7 mouse cellular contexts compared by ENCODE assay signal in the genomic region with DNA sequence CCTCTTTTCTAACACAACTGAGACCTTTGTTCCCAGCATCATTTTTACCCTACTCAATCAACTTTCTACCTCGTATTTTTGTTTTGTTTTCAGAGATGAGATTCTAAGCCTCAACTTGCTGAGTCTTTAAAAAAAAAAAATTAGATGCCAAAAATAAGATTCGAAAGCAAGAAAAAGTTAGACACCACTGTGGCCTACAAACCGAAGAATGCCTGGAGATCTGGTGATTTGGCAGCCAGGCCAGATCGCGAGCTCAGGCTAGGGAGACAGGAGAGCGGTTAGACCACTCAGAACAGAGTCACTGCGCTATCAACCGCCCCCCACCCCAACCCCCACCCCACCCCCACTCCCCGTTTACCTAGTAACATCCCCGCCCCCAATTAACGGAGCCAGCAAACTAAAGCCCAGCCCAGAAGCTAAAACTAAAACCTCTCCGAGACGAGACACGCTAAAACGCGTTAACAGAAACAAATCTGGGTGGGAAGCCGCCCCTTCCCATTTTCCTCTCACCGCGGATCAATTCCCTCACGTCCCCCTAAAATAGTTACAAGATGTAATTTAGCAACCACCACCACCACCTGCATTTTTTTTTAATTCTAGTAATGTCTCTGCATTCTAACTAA. TPM values are rescaled to one million over a fixed set of nuclear protein-coding genes. Genes with fewer than 3 reads are reported as not detected.
DNase-seq lines count a peak whose midpoint lies in the region; ATAC-seq lines count a peak whose summit lies in the region.

No protein-coding gene starts in this region.

- 13% methylated on average over 20 of the region's 20 CpGs for WGBS in hindbrain, embryonic 12.5 days
- WGBS in midbrain, embryonic 11.5 days = 9% methylated on average over 20 of the region's 20 CpGs

- DNase-seq in cerebellum, postnatal 10 days = peak; percentile 13
- no peak for DNase-seq in midbrain, embryonic 11.5 days (ENCODE audit: low spot score, missing footprints)
- DNase-seq in right cerebral cortex, adult 18-20 months = no peak
- no peak for DNase-seq in layer of hippocampus, adult 9-10 months (ENCODE audit: low spot score)

- ATAC-seq in megakaryocyte, adult 5-6 weeks (ENCODE audit: poor library complexity, severe bottlenecking) = no peak
- ATAC-seq in hindbrain, embryonic 12.5 days (ENCODE audit: low FRiP score) = no peak
- ATAC-seq in midbrain, embryonic 11.5 days (ENCODE audit: low FRiP score) = no peak

- H3K27ac ChIP-seq in hindbrain, embryonic 12.5 days = no peak overlapping the region; the same call in 1 of the 2 replicates
- no peak overlapping the region for H3K27ac ChIP-seq in midbrain, embryonic 11.5 days (ENCODE audit: low read depth, low read length)

- H3K4me2 ChIP-seq in hindbrain, embryonic 12.5 days (replicated peaks) = peak overlapping the region; percentile 74
- H3K4me2 ChIP-seq in midbrain, embryonic 11.5 days = peak overlapping the region; percentile 73

- no peaks in the 10 kb centered on the region for H3K9me3 ChIP-seq in megakaryocyte, embryonic 14.5 days
- H3K9me3 ChIP-seq in hindbrain, embryonic 12.5 days (replicated peaks) = no peaks in the 10 kb centered on the region
- H3K9me3 ChIP-seq in midbrain, embryonic 11.5 days (ENCODE audit: control insufficient read depth, low read length) = no peaks in the 10 kb centered on the region

- peaks cover 19% of the 10 kb centered on the region for H3K36me3 ChIP-seq in megakaryocyte, embryonic 14.5 days (replicated peaks; ENCODE audit: low read length)
- peaks cover 11% of the 10 kb centered on the region for H3K36me3 ChIP-seq in hindbrain, embryonic 12.5 days
- no peaks in the 10 kb centered on the region for H3K36me3 ChIP-seq in midbrain, embryonic 11.5 days (ENCODE audit: control insufficient read depth, insufficient read depth, low read length)

- H3K9ac ChIP-seq in hindbrain, embryonic 12.5 days = peak overlapping the region; percentile 98
- peak overlapping the region; percentile 97 for H3K9ac ChIP-seq in midbrain, embryonic 11.5 days (ENCODE audit: low read length)

- H3K4me1 ChIP-seq in megakaryocyte, embryonic 14.5 days = peaks cover 30% of the 10 kb centered on the region; the same call in 1 of the 2 replicates
- peaks cover 16% of the 10 kb centered on the region for H3K4me1 ChIP-seq in hindbrain, embryonic 12.5 days
- H3K4me1 ChIP-seq in midbrain, embryonic 11.5 days (ENCODE audit: control insufficient read depth, insufficient read depth, low read length) = peaks cover 6% of the 10 kb centered on the region; the same call in 1 of the 2 replicates

- peak overlapping the region; percentile 98 for H3K4me3 ChIP-seq in megakaryocyte, embryonic 14.5 days (replicated peaks)
- peak overlapping the region; percentile 98 for H3K4me3 ChIP-seq in hindbrain, embryonic 12.5 days
- peak overlapping the region; percentile 97 for H3K4me3 ChIP-seq in midbrain, embryonic 11.5 days (ENCODE audit: low read depth, low read length)

- H3K27me3 ChIP-seq in megakaryocyte, embryonic 14.5 days (replicated peaks) = no peaks in the 10 kb centered on the region
- no peaks in the 10 kb centered on the region for H3K27me3 ChIP-seq in hindbrain, embryonic 12.5 days
- no peaks in the 10 kb centered on the region for H3K27me3 ChIP-seq in midbrain, embryonic 11.5 days (ENCODE audit: control insufficient read depth, insufficient read depth, low read length)

RNA-seq across cellular contexts. Expression of gene Fbxo36, which starts 2.0 kb away (rescaled TPM):
- polyA plus RNA-seq in megakaryocyte, embryonic 14.5 days (2012; ENCODE audit: insufficient read depth, low replicate concordance) = 1.7 TPM in 1 of 2 replicates, not detected in the other
- 2.2 and 2.8 TPM in 2 replicates for total RNA-seq in megakaryocyte, adult 5-6 weeks (2015)
- 0.24 and 0.73 TPM in 2 replicates for total RNA-seq in megakaryocyte, adult 5-6 weeks (2017)
- 8.6 and 10.8 TPM in 2 replicates for polyA plus RNA-seq in hindbrain, embryonic 12.5 days (2016; fragmentation: Nextera tagmentation; extraction: Ambion mirVana)
- 10.7 and 12.3 TPM in 2 replicates for polyA plus RNA-seq in midbrain, embryonic 11.5 days (2014; fragmentation: Nextera tagmentation; extraction: Ambion mirVana)

RNA-seq across cellular contexts. Expression of gene Trip12, which starts 2.7 kb away (rescaled TPM):
- 4.3 and 25.7 TPM in 2 replicates for polyA plus RNA-seq in megakaryocyte, embryonic 14.5 days (2012; ENCODE audit: insufficient read depth, low replicate concordance)
- 119 and 132 TPM in 2 replicates for total RNA-seq in megakaryocyte, adult 5-6 weeks (2015)
- total RNA-seq in megakaryocyte, adult 5-6 weeks (2017) = 260 and 268 TPM in 2 replicates
- polyA plus RNA-seq in hindbrain, embryonic 12.5 days (2016; fragmentation: Nextera tagmentation; extraction: Ambion mirVana) = 109 and 118 TPM in 2 replicates
- 99.4 and 107 TPM in 2 replicates for polyA plus RNA-seq in midbrain, embryonic 11.5 days (2014; fragmentation: Nextera tagmentation; extraction: Ambion mirVana)

Comparison
In these comparisons a context has a peak if more than half of its experiments do, and no peak if none do; other contexts are left out.
1. DNase-seq: peak in cerebellum, postnatal 10 days (2 of 2); none in midbrain, embryonic 11.5 days (single experiment), right cerebral cortex, adult 18-20 months (single experiment) and layer of hippocampus, adult 9-10 months (single experiment).
2. Peak in every context shown above with its lines, with median percentiles within 50 percentile points of each other: H3K4me3 ChIP-seq.